ENCODE assay signal across 12 mouse cellular contexts in the genomic region with DNA sequence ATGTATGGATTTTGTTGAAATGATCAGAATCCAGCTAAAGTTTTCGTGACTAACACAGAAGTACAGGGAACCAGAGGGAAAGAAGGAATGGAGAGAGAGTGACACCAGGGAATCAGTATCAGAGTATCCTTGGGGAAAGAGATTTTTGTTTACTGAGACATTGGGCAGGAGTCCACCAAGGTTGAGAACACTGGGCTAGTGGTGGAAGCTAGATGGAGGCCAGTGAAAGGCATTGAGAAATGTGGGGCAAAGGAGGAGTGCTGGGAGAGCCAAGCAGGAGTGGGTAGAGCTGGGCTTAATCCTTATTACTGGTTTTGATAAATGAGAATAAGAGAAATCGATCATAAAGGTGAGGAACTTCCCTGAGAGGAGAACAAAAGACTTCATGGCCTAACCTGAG. TPM values are rescaled to one million over a fixed set of nuclear protein-coding genes. Genes with fewer than 3 reads are reported as not detected.
DNase-seq lines count a peak whose midpoint lies in the region; ATAC-seq and TF ChIP-seq lines count a peak whose summit lies in the region.
"Had no signal": no experiment of that assay in that cellular context is flagged by ENCODE, and none has a peak within 500 bp of the region (broad histone marks: within the 10 kb centered on the region; RNA-seq: fewer than 3 reads in every experiment).

No protein-coding gene starts in this region.

- DNase-seq in hindbrain, postnatal 0 days (ENCODE audit: low spot score), result no peak
- peak; percentile 72 for DNase-seq in adrenal gland, postnatal 14 days
- DNase-seq in embryonic facial prominence, embryonic 14.5 days (ENCODE audit: low spot score), result no peak
- no peak for DNase-seq in limb, embryonic 14.5 days (ENCODE audit: low spot score)
- DNase-seq in ovary, postnatal 10 days (ENCODE audit: low spot score), result no peak
- DNase-seq: cerebellum, adult 2 months; right cerebral cortex, adult 18-20 months had no signal

- TF ChIP-seq CTCF in hindbrain, postnatal 0 days (IDR thresholded peaks at IDR 0.05; ENCODE audit: low read depth), result no peak

- no peaks in the 10 kb centered on the region for H3K27me3 ChIP-seq in hindbrain, embryonic 16.5 days (replicated peaks; ENCODE audit: control insufficient read depth, insufficient read depth, low read length)
- no peaks in the 10 kb centered on the region for H3K27me3 ChIP-seq in hindbrain, postnatal 0 days (ENCODE audit: insufficient read depth, low read length)
- no peaks in the 10 kb centered on the region for H3K27me3 ChIP-seq in embryonic facial prominence, embryonic 14.5 days (replicated peaks; ENCODE audit: control insufficient read depth, insufficient read depth, low read length)
- H3K27me3 ChIP-seq in limb, embryonic 14.5 days (ENCODE audit: control insufficient read depth, insufficient read depth, low read length), result no peaks in the 10 kb centered on the region
- H3K27me3 ChIP-seq in midbrain, embryonic 15.5 days (replicated peaks), result no peaks in the 10 kb centered on the region

- H3K9me3 ChIP-seq in hindbrain, embryonic 16.5 days (ENCODE audit: control insufficient read depth, low read length), result no peaks in the 10 kb centered on the region
- no peaks in the 10 kb centered on the region for H3K9me3 ChIP-seq in hindbrain, postnatal 0 days (ENCODE audit: low read length)
- no peaks in the 10 kb centered on the region for H3K9me3 ChIP-seq in embryonic facial prominence, embryonic 14.5 days (ENCODE audit: control insufficient read depth, low read length)
- H3K9me3 ChIP-seq in limb, embryonic 14.5 days (ENCODE audit: control insufficient read depth, low read length), result no peaks in the 10 kb centered on the region
- H3K9me3 ChIP-seq in midbrain, embryonic 15.5 days, result no peaks in the 10 kb centered on the region

- no peak overlapping the region for H3K9ac ChIP-seq in hindbrain, embryonic 16.5 days (ENCODE audit: low read depth, low read length)
- no peak overlapping the region for H3K9ac ChIP-seq in hindbrain, postnatal 0 days (replicated peaks; ENCODE audit: low read length)
- no peak overlapping the region for H3K9ac ChIP-seq in embryonic facial prominence, embryonic 14.5 days (ENCODE audit: low read depth, low read length)
- no peak overlapping the region for H3K9ac ChIP-seq in limb, embryonic 14.5 days (ENCODE audit: low read depth, low read length, severe bottlenecking)
- H3K9ac ChIP-seq in midbrain, embryonic 15.5 days, result no peak overlapping the region
- H3K9ac ChIP-seq: hindbrain, embryonic 14.5 days had no signal

- no peaks in the 10 kb centered on the region for H3K36me3 ChIP-seq in hindbrain, embryonic 16.5 days (ENCODE audit: control insufficient read depth, insufficient read depth, low read length)
- no peaks in the 10 kb centered on the region for H3K36me3 ChIP-seq in hindbrain, postnatal 0 days (ENCODE audit: insufficient read depth, low read length)
- H3K36me3 ChIP-seq in embryonic facial prominence, embryonic 14.5 days (ENCODE audit: control insufficient read depth, insufficient read depth, low read length), result peaks cover 9% of the 10 kb centered on the region
- no peaks in the 10 kb centered on the region for H3K36me3 ChIP-seq in limb, embryonic 14.5 days (ENCODE audit: control insufficient read depth, insufficient read depth, low read length)
- no peaks in the 10 kb centered on the region for H3K36me3 ChIP-seq in midbrain, embryonic 15.5 days (replicated peaks)

- no peak for ATAC-seq in hindbrain, embryonic 16.5 days
- ATAC-seq in hindbrain, postnatal 0 days, result no peak
- ATAC-seq in embryonic facial prominence, embryonic 14.5 days (ENCODE audit: low read depth), result no peak
- no peak for ATAC-seq in limb, embryonic 14.5 days (ENCODE audit: low FRiP score, low read depth)
- ATAC-seq in midbrain, embryonic 15.5 days (replicated peaks), result no peak
- ATAC-seq: activated CD4-positive, CD25-positive, alpha-beta regulatory T cell, adult 4 months had no signal

- 87% methylated on average over 2 of the region's 2 CpGs for WGBS in hindbrain, embryonic 16.5 days
- 93% methylated on average over 2 of the region's 2 CpGs for WGBS in hindbrain, postnatal 0 days
- 82% methylated on average over 2 of the region's 2 CpGs for WGBS in embryonic facial prominence, embryonic 14.5 days
- WGBS in limb, embryonic 14.5 days, result 86% methylated on average over 2 of the region's 2 CpGs
- WGBS in midbrain, embryonic 15.5 days, result 89% methylated on average over 2 of the region's 2 CpGs

- no peak overlapping the region for H3K27ac ChIP-seq in hindbrain, embryonic 16.5 days (ENCODE audit: low read depth, low read length)
- H3K27ac ChIP-seq in hindbrain, postnatal 0 days, result no peak overlapping the region
- H3K27ac ChIP-seq in embryonic facial prominence, embryonic 14.5 days (replicated peaks; ENCODE audit: low read depth, low read length), result 0 out of 2 replicates have a peak overlapping the region, but pooled peaks have one; percentile 22
- no peak overlapping the region for H3K27ac ChIP-seq in limb, embryonic 14.5 days (replicated peaks; ENCODE audit: low read depth, low read length)
- H3K27ac ChIP-seq in midbrain, embryonic 15.5 days, result no peak overlapping the region
- H3K27ac ChIP-seq: hindbrain, embryonic 14.5 days; layer of hippocampus, adult 2 months had no signal

- H3K4me1 ChIP-seq in hindbrain, embryonic 16.5 days (ENCODE audit: control insufficient read depth, insufficient read depth, low read depth, low read length), result 0 out of 2 replicates have a peak, but pooled peaks cover 3% of the 10 kb centered on the region
- H3K4me1 ChIP-seq in hindbrain, postnatal 0 days (ENCODE audit: insufficient read depth, low read length), result 0 out of 2 replicates have a peak, but pooled peaks cover 6% of the 10 kb centered on the region
- H3K4me1 ChIP-seq in embryonic facial prominence, embryonic 14.5 days (ENCODE audit: control insufficient read depth, insufficient read depth, low read length), result peaks cover 33% of the 10 kb centered on the region
- H3K4me1 ChIP-seq in limb, embryonic 14.5 days (ENCODE audit: control insufficient read depth, insufficient read depth, low read length), result peaks cover 49% of the 10 kb centered on the region
- H3K4me1 ChIP-seq in midbrain, embryonic 15.5 days, result peaks cover 12% of the 10 kb centered on the region

- H3K4me3 ChIP-seq in hindbrain, embryonic 16.5 days (ENCODE audit: low read length), result no peak overlapping the region
- no peak overlapping the region for H3K4me3 ChIP-seq in hindbrain, postnatal 0 days (ENCODE audit: low read length)
- peak overlapping the region; percentile 61 for H3K4me3 ChIP-seq in embryonic facial prominence, embryonic 14.5 days (ENCODE audit: low read depth, low read length)
- H3K4me3 ChIP-seq in limb, embryonic 14.5 days (replicated peaks; ENCODE audit: low read length), result 0 out of 2 replicates have a peak overlapping the region, but pooled peaks have one; percentile 49
- H3K4me3 ChIP-seq in midbrain, embryonic 15.5 days, result no peak overlapping the region
- H3K4me3 ChIP-seq: layer of hippocampus, adult 2 months had no signal

- no peak for TF ChIP-seq POLR2A in limb, embryonic 14.5 days (IDR thresholded peaks at IDR 0.05; ENCODE audit: borderline replicate concordance, extremely low read depth, insufficient read depth, insufficient read length)

- H3K4me2 ChIP-seq in hindbrain, embryonic 16.5 days (ENCODE audit: low read length), result peak overlapping the region; percentile 2; the same call in 1 of the 2 replicates
- H3K4me2 ChIP-seq in hindbrain, postnatal 0 days (ENCODE audit: low read depth, low read length), result no peak overlapping the region
- peak overlapping the region; percentile 66 for H3K4me2 ChIP-seq in embryonic facial prominence, embryonic 14.5 days (ENCODE audit: low read depth, low read length)
- peak overlapping the region; percentile 66 for H3K4me2 ChIP-seq in limb, embryonic 14.5 days (replicated peaks; ENCODE audit: low read depth, low read length, severe bottlenecking)
- H3K4me2 ChIP-seq in midbrain, embryonic 15.5 days, result no peak overlapping the region

RNA-seq across cellular contexts. Expression of a gene that starts 4.2 kb away (rescaled TPM):
- 18.7 and 26.7 TPM in 2 replicates for polyA plus RNA-seq in hindbrain, embryonic 16.5 days (2015; fragmentation: Nextera tagmentation; extraction: Ambion mirVana)
- 19.9 and 31.9 TPM in 2 replicates for total RNA-seq in hindbrain, postnatal 0 days (2014; rRNA removed)
- polyA plus RNA-seq in hindbrain, postnatal 0 days (2015; fragmentation: Nextera tagmentation; extraction: Ambion mirVana), result 13.6 and 16.7 TPM in 2 replicates
- 79.0 and 87.8 TPM in 2 replicates for total RNA-seq in adrenal gland, postnatal 14 days (2021)
- polyA plus RNA-seq in embryonic facial prominence, embryonic 14.5 days (2014; fragmentation: Nextera tagmentation; extraction: Ambion mirVana), result 106 and 117 TPM in 2 replicates
- 72.9 and 74.1 TPM in 2 replicates for polyA plus RNA-seq in limb, embryonic 14.5 days (2012; rRNA removed)
- polyA plus RNA-seq in limb, embryonic 14.5 days (2014; fragmentation: Nextera tagmentation; extraction: Ambion mirVana), result 88.7 and 94.7 TPM in 2 replicates
- polyA plus RNA-seq in midbrain, embryonic 15.5 days (2015; fragmentation: Nextera tagmentation; extraction: Ambion mirVana), result 19.2 and 20.4 TPM in 2 replicates

Comparison
In these comparisons a context has a peak if more than half of its experiments do, and no peak if none do; other contexts are left out.
1. H3K4me2 ChIP-seq: peak in hindbrain, embryonic 16.5 days (single experiment), embryonic facial prominence, embryonic 14.5 days (single experiment) and limb, embryonic 14.5 days (single experiment); none in hindbrain, postnatal 0 days (single experiment) and midbrain, embryonic 15.5 days (single experiment).
2. H3K4me3 ChIP-seq: peak in embryonic facial prominence, embryonic 14.5 days (single experiment) and limb, embryonic 14.5 days (single experiment); none in hindbrain, embryonic 16.5 days (single experiment), hindbrain, postnatal 0 days (single experiment) and midbrain, embryonic 15.5 days (single experiment).